Mouse (Mus musculus) E14TG2a.4 (cell line): ENCODE results near the gene Cerkl.

Experiments
- CTCF ChIP-seq: conservative IDR thresholded peaks from 2 replicates; pipeline ENCODE4 v1.5.1; 2014; ENCODE audit warnings: low read length
- NANOG ChIP-seq: IDR thresholded peaks from 2 replicates; pipeline ENCODE4 v1.6.1; 2014; ENCODE audit warnings: borderline replicate concordance, low read length, mixed read lengths
- POU5F1 ChIP-seq: IDR thresholded peaks from 2 replicates; pipeline ENCODE4 v1.6.1; 2014; ENCODE audit warnings: low read length, borderline replicate concordance

GRCm38 (mm10) chr2:79447198-79447597 lies 9.4 kb downstream of the Cerkl start:
- no peak for TF ChIP-seq CTCF
- no peak for TF ChIP-seq NANOG
- no peak for TF ChIP-seq POU5F1
